Mouse (Mus musculus) cerebellum, adult 8-10 months (tissue): Measurements from ENCODE around the gene Atxn7l1.

Experiments
- DNase-seq: peaks from one replicate; pipeline ENCODE4 v3.0.0; 2022

Atxn7l1 gene

DNA sequence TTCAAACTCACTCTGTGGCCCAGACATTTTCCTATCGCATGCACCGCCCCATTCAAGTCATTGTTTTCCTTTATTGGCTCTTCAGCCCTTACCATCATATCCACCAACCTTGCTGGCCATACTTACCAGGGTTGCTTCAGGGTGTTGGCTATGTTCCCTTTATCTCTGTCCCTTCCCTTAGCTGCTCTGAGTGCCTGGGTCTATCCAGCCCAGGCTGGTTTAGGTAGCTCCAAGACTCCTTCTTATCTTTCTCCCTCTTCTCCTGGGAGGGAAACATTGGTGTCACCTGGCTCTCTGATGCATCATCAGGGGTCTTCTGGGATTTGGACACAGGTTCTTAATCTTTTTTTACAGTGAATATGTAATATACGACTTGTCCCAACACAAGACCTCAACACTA, 36.6 kb downstream of the Atxn7l1 start:
- DNase-seq: no peak

DNA sequence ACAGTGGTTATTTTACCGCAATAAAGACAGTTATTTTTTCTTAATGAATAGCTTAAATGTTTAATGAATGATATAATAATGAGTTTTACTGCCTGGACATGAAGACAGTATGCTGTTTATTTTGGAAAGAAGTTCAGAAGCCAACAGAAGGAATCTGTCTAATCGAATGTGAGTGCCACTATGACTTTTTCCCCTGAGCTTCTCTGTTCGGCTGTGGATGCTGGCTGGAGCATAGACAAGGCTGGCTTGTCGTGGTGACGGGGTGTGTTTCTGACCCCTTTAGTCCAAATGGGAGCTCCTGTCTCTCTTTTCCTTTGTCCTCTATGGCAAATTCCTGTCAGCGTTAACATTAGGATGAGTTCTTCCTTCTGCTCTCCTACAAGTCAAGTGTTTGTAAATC, 37.6 kb downstream of the Atxn7l1 start:
- DNase-seq: no peak

DNA sequence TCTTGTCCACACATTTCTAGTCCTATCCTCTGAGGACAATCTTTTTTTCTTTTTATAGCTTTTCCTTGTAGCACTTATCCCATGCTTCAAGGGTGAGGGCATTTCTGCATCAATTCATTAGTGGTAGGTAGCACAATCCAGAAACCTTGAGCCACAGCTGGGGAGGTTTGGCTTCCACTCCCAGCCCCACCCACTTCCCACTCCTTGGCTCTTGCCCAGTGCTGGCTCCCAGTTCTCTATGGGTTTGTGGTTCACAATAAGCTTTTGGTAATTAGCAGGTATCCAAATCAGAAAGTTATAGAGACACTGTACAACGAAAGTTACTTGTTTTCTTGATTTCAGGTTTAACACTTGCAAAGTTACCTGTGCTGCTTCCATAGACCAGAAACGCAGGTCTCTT, 38.8 kb downstream of the Atxn7l1 start:
- no peak for DNase-seq

DNA sequence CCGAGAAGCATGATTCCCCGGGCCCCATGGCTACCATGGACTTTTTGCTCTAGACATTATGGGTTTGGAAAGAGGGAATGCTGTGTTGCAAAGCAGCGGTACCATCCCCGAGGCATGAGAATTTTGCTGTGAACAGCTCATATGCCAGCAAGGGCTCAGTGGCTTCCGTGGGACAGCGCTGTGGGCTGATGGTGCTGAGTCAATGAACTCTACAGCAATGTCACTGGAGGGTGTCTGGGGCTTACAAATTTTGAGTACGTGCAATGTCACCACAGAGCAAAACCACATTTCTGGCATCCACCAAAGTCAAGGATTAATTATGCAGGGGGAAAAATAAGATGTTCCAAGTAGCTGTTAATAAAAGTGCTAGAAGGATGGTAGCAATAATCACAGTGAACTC, 42.6 kb downstream of the Atxn7l1 start:
- no peak for DNase-seq

DNA sequence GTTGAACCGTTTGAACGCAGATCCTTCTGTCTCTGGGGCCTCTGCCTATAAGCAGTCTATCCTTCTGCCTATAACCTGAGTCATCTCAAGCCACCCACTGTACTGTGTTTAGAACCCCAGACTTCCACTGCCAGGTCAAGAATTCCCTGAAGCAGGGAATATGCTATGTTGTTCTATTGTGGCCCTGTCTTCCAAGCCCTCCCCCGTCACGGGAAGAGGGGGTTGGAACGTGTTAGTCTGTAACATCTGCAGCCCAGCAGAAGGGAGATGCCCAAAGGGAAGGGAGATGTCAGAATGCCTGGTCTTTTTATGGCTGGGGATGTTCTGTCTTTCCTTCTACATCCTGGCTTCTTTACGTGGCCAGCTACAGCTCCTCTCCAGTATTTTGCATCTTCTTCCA, 43.1 kb downstream of the Atxn7l1 start:
- DNase-seq: no peak

DNA sequence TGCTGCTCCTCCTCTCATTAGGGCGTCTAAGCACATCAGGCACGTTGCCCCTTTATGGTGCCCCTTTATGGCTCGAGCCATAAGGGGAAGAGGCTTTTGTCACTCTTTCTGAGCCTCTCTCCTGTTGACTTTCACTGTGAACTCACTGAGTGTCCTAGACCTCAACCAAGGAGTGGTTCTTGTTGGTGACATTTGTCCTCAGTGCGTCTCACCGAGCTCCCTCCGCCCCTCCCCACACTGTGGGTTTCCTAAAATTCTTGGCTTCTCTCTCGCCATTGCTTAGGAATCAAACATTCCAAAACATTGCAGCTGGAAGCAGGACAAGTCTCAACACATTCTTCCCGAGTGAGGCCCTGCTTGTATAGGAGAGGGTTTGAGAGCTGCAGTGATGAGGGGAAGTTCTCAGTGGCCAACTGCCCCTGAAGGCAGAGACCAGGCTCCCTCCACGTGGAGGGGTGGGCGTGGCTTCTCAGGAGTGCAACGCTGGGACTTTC, 46.0 kb downstream of the Atxn7l1 start:
- no peak for DNase-seq

DNA sequence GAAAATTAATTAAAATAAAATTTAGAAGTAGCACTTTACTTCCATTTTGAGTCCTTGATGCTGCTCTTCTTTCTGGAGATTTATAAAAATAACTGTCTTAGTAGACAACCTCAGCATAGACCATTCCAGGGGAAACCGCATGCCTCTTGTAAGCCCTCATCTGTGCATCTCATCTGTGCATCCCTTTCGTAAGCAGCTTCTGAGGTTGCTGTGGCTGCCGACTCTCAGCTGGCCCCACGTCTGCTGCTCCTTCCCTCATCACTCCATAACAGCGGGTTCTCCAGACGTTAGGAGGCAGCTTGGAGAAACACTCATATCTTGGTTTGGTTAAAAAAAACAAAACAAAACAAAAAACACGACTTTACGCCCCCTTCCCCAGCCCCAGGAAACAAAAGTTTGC, 47.7 kb downstream of the Atxn7l1 start:
- DNase-seq: no peak

DNA sequence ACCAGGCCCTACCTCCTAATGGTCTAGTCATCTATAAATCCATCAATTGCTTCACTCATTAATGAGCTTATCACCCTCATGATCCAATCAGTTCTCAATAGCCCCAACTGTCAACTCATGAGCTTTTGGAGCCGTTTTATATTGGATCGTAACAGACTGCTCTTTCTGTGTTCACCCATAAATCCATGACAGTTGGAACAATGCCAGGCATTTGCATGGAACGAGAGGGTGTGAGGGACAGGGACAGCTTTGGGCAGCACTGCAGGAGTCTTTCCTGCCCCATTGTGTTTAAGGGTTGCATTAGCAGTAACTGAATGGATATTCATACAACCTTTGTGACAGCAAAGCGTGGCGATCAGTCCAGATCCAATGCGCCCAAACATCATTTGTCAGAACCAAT, 49.8 kb downstream of the Atxn7l1 start:
- DNase-seq: no peak

DNA sequence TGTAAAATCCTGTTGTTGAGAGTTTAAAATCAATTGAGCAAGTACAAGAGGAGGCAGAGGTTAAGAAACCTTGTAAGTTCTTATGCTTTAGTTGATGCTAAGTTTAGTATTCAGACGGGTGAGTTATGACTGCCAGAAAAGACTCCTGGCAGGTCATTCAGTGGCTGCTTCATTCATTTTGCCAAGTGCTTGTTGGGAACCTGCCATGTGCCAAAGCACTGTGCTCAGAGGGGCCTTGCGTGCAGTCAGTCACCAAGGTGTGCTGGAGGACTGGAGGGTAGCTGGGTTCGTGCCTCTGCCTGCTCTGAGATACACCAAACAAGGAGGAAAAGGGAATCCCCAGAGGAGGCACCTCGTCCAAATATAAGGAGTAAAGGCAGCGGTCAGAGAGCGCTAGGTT, 50.3 kb downstream of the Atxn7l1 start:
- peak; percentile 43 for DNase-seq

DNA sequence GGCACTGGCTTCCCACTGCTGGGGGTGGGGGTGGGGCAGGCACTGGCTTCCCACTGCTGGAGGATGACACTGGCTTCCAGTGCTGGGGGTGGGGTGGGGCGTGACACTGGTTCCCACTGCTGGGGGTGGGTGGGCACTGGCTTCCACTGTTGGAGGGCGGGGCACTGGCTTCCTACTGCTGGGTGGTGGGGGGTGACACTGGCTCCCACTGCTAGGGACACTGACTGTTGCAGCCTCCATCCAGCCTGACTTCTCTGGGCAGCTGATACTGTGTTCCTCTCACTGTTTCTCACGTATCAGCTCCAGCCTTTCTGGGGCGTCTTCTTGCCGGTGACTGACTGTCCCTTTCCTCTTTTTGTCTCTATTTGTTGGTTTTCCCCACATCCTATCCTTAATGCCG, 53.6 kb downstream of the Atxn7l1 start:
- no peak for DNase-seq

DNA sequence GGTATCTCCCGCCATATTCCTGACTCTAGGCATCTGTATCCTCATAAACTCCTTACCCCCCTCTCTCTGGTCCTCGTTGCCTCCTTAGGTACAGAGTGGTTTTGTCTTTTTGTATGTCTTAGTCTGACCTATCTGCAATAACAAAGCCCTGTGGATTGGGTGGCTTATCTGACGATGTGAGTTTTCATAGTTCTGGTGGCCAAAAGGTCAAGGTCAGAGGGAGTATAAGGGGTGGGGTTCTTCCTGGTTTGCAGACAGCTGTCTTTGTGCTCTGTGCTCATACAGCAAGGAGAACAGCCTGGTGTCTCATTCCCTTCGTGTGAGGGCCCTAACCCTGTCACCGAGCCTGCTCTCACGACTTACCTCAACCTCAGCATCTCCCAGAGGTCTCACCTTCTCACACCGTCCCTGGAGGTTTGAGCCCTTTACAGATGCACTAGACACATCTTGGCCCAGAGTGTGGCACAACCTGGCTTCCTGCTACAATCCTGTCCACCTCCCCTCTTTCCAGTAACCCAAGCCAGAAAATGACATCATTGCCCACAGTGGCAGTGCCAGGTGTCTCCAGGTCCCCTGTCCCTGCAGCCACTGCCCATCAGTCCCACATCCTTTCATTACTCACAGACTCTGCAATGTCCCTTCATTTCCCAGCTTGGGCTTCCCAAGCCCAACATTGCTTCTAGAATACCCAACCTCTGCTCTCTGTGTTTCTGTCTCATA, 54.2 kb downstream of the Atxn7l1 start:
- no peak for DNase-seq

DNA sequence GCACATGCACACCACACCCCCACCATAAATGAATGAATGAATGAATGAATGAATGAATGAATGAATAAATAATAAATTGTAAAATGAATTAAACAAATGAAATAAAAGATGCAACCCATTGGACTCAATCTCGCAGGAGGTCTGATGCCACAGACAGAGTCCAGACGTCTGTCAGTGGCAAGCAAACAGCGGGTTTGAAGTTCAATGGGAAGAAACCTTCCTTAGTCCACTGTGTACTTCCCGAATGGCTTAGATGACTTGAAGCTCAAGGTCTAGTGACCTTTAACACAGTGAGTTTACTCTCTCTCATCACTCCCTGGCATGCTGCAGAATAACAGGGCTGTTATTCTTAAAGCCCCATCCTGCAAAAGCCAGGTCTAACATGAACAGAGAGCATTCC, 57.8 kb downstream of the Atxn7l1 start:
- DNase-seq: no peak

DNA sequence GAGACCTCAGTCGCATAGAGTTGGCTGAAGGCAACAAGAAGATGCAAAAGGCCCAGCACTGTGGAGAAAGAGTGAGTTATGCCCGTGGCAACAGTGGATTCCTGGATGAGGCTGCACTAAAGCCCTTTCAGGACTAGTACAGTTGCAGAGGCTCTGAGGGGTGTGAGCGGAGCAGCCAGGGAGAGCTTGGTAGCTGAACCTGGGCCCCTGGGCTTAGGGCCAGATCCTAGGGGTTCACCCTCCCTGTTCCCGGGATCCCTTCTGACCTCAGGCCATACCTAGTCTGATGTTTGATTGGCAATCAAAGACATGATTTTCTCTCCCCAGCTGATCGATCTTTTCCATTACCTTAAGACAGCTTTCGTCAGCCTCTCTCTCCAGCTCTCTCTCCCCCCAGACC, 58.8 kb downstream of the Atxn7l1 start:
- no peak for DNase-seq

DNA sequence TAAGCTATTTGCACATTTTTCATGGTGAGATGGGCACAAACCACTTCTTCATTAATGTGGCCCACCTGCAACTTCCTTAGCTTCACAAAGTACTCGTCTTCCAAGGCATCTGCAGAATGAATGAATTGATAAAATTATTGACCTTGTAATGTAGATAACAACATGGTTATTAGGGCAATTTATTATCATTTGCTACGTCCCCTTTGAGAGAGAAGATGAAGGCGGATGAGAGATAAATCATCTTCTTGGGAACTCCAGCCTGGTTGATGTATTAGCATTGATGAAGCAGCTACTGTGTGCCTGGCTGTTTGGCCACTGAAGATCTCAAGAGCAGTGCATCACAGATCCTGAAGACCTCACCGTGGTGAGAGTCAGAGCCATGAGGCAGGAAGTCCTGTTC, 63.4 kb downstream of the Atxn7l1 start:
- no peak for DNase-seq

DNA sequence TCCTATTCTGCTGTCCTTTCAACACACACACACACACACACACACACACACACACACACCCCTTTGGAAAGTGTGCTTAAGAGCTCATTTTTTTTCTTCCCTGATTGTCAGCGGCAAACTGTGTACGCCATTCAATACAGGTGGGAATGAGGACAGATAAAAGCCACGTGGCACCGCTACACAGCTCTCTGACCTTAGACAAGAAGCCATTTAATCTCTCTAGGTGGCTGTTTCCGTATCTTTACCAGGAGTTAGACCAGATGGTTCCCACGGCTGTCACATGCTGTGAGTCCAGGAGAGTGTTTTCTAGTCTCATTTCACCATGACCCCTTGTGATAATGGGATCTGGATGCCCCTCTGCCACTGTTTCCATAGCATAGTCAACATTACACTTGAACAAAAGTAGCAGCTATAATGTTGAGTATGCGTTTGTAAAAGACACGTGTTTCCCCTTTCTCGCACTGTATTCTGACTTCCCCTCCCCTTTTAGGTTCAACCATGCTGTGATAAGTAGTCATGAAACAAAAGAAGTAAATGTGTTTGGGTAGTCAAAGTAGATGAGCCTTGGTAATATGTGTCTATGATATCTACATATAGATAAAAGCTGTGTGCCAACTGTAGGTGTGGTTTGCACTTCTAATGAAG, 70.8 kb downstream of the Atxn7l1 start:
- DNase-seq: no peak

DNA sequence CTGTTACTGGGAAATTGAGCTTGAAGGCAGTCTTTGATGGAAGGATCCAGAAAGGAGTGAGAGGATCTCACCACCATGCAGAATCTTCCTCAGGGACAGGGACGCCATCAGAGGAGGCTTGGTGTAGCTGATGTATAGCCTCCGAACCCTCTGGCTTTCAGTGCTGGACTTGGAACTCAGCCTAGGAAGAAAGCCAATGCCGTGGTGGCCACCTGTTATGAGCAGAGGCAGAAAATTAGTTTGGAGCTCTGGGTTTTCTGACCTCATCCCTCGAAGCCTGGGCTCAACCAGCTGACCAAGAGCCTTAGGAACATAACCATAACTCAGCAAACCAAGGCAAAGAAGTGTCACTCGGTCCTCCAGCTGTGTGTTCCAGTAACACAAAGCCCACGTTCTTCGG, 71.9 kb downstream of the Atxn7l1 start:
- DNase-seq: peak; percentile 67

DNA sequence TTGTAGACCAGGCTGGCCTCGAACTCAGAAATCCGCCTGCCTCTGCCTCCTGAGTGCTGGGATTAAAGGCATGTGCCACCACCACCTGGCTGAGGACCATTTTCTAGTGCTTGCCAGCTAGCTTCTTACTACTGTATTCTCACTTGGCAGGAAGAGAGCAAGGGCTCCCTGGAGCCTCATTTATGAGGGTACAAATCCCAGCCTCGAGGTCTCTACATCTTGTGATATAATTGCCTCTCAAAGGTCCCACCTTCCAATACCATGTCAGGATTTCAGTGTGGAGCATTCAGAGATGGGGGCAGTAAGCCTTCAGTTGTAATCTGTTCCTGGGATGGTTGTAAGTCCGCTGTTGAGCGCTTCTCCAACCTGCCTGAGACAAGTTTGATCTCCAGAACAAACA, 72.6 kb downstream of the Atxn7l1 start:
- DNase-seq: no peak

DNA sequence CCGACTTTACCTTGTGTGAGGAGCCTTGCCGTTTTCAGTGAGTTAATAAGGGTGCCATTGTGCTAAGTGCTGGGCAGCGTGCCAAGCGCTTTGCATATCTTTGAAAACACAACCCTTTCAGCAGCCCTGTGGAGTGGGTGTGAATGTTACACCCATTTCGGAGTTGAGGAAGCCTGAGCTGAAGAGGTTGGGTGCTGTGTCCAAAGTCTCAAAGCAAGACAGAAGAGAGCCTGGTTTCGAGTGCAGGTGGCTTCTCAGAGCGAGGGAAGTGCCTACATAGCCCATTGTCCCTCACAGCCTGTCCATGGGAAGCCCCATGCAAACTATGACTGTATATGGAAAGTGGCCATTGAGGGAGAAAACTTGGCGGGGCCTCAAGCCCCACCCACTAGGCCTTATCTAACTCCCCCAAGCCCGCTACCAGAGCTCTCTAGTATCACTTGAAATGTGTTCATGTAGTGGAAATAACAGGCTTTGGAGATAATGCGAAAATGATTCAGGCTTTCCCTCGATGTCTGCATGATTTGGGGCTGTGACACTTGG, 73.1 kb downstream of the Atxn7l1 start:
- DNase-seq: no peak

DNA sequence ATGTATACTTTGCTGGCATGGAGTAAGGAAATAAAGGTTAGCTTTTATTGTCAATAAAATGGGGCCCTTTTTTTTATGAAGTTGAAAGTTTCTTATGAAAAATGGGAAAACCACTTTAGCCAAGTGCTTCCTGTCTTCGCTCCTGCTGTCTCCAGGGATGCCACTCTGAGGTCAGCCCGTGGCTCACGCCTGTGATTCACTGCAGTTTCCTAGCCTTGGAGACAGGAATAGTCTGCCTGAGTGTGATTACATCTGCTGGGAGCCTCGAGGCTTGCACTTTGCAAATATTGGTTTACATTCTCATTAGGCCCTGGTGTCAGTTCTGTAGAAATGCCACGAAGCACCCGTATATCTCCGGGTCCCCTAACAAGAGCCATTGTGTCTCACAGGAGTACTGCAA, 74.7 kb downstream of the Atxn7l1 start:
- no peak for DNase-seq

DNA sequence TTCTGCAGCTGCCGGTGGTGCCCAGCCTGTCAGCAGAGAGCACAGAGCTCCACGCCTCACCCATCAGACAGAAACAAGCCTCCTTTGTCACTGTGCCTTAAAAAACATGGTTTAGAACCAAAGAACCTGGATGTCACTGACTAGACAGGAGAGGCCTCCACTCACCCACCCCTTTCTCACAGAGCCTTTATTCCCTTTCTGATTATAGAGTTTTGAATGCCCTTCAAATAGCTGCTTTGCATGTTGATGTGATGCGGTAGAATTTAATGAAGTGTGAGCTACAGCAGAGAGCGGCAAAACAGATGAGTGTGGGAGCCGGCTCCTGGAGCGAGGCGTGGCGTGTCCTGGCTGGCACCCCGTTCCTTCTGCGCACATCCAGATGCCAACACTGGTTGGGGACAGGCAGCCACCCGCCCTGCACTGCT, 77.6 kb downstream of the Atxn7l1 start:
- DNase-seq: no peak

DNA sequence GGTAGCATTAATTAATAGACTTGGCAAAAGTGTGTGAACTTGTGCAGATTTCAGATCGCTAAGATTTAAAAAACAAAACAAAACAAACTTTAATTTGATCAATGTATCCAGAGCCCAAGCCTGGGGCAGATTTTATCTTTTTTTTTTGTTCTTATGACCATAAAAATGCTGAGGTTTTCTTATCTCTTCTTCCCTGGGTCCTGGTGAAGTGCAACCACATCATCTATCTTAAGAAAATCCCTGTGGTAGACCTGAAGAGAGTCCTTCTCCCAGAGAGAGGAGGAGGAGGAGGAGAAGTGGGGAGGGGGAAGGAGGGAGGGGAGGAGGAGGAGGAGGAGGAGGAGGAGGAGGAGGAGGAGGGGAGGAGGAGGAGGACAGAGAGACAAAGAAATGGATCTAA, 78.5 kb downstream of the Atxn7l1 start:
- no peak for DNase-seq

DNA sequence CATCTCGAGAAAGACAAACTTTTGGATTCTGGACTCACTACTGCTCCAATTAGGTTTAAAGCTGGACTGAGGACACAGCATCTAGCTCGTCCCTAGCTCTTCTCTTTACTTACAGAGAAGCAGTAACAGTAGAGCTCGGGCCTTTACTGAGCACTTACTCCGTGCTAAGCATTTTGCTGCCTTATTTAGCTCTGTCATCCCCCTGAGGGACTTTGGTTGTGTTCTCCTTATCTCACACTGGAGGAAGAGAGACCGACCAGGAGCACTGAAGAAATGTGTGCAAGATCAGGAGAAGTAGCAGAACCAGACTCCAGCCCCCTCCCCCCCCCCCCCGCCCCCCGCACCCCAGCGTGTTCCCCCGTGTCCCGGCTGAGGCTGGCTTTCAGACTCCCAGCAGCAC, 79.1 kb downstream of the Atxn7l1 start:
- no peak for DNase-seq

DNA sequence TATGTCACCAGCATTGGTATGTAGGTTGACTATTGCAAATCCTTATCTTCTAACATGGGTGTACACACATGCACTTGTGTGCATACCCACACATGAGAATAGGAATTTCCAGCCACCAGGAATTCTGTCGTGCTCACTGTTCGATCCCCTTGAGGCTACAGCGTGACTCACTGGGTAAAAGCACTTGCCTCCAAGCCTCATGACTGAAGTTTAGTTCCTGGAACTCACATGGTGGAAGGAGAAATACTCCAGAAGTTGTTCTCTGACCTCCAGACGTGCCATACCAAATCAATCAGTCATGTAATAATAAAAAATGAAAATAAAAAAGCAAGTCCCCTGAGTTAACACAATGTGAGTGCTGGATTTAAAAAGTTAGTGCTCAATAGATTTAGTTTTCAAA, 87.8 kb downstream of the Atxn7l1 start:
- no peak for DNase-seq

DNA sequence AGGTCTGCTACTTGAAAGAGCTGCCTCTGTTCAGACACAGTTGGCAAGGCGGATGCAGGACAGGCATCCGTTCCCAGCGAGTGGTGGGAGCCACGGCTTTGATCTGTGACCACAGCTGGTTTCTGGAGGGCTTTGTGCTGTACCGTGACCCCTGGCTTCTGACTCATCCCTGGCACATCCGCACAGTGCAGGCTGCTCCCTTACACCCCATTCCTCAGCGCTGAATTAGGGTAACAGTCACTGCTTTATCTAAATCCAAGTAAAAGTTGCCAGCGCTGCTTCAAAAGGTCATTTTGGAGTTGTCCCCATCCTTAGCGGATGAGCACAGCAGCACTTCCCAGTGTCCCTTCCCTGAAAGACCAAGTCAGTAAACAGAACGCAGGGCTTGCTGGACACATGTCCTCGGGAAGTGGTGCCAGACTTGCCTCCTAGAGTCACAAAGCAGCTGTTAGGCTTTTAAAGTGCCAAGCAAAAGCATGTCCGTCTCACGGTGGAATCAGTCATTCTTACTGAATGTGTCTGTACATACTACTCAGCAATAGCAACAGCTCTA, 88.4 kb downstream of the Atxn7l1 start:
- DNase-seq: no peak
